Mouse (Mus musculus): ENCODE results near the gene Prkci. TPM values are rescaled to one million over a fixed set of nuclear protein-coding genes. Genes with fewer than 3 reads are reported as not detected.

Gene Prkci
- total RNA-seq, 2 experiments from 2014 or later = 12.4 to 12.5 TPM

- intact Hi-C loops (cut with DNase I) = no loop called here
- DNase-seq = peak in 1 of 2 experiments; percentile 20
Measured at GRCm38 (mm10) chr3:31079450-31079849, 83.9 kb downstream of the Prkci start.

- DNase-seq = no peak
- intact Hi-C loops (cut with DNase I) = no loop called here
Measured at GRCm38 (mm10) chr3:31080791-31081502, 85.4 kb downstream of the Prkci start.

GRCm38 (mm10) chr3:31082838-31083506 lies 87.4 kb downstream of the Prkci start:
- DNase-seq = no peak
- intact Hi-C loops (cut with DNase I) = no loop called here

- intact Hi-C loops (cut with DNase I) = no loop called here
- peak; percentile 40 to 46 for DNase-seq
Measured at GRCm38 (mm10) chr3:31083507-31084245, 88.1 kb downstream of the Prkci start.

- no peak for DNase-seq
- intact Hi-C loops (cut with DNase I) = no loop called here
Measured at GRCm38 (mm10) chr3:31085000-31085399, 89.5 kb downstream of the Prkci start.

- no peak for DNase-seq
Measured at GRCm38 (mm10) chr3:31088789-31089775, 93.5 kb downstream of the Prkci start.

GRCm38 (mm10) chr3:31089956-31090355 lies 94.4 kb downstream of the Prkci start:
- intact Hi-C loops (cut with DNase I) = no loop called here
- no peak for DNase-seq

More at GRCm38 (mm10) chr3:31088789-31089775, 93.5 kb downstream of the Prkci start:
- intact Hi-C loops (cut with DNase I) = no loop called here

- peak in 1 of 2 experiments; percentile 41 for DNase-seq
- intact Hi-C loops (cut with DNase I) = no loop called here
Measured at GRCm38 (mm10) chr3:31093196-31093595, 97.6 kb downstream of the Prkci start.

GRCm38 (mm10) chr3:31093627-31094351 lies 98.2 kb downstream of the Prkci start:
- intact Hi-C loops (cut with DNase I) = loop anchor here (1.0 kb wide), 1 partner anchor 36 kb away; no protein-coding TSS in a partner anchor
- peak; percentile 71 to 82 for DNase-seq

- intact Hi-C loops (cut with DNase I) = loop anchor here (1.0 to 5.0 kb wide), 3 partner anchors 37 to 302 kb away; partner anchors contain the start of gene Sec62
- DNase-seq = peak; percentile 93 to 94
Measured at GRCm38 (mm10) chr3:31094531-31095178, 99.1 kb downstream of the Prkci start, which contains the start of gene Skil. Skil (plus strand) TSS chr3:31095058.

- intact Hi-C loops (cut with DNase I) = loop anchor here (5.0 kb wide), 2 partner anchors 42 to 303 kb away; partner anchors contain the start of gene Sec62
- DNase-seq = no peak
Measured at GRCm38 (mm10) chr3:31095179-31095490, 99.6 kb downstream of the Prkci start.

GRCm38 (mm10) chr3:31095491-31096154 lies 100.1 kb downstream of the Prkci start:
- intact Hi-C loops (cut with DNase I) = loop anchor here (5.0 kb wide), 2 partner anchors 42 to 303 kb away; partner anchors contain the start of gene Sec62
- peak; percentile 47 to 76 for DNase-seq

GRCm38 (mm10) chr3:31096155-31097101 lies 100.9 kb downstream of the Prkci start:
- DNase-seq = no peak
- intact Hi-C loops (cut with DNase I) = loop anchor here (5.0 kb wide), 2 partner anchors 41 to 304 kb away; partner anchors contain the start of gene Sec62

GRCm38 (mm10) chr3:31097102-31097720 lies 101.7 kb downstream of the Prkci start:
- intact Hi-C loops (cut with DNase I) = loop anchor here (5.0 kb wide), 2 partner anchors 40 to 305 kb away; partner anchors contain the start of gene Sec62
- DNase-seq = no peak

GRCm38 (mm10) chr3:31097976-31098375 lies 102.4 kb downstream of the Prkci start:
- no peak for DNase-seq
- intact Hi-C loops (cut with DNase I) = loop anchor here (5.0 kb wide), 2 partner anchors 39 to 306 kb away; partner anchors contain the start of gene Sec62

GRCm38 (mm10) chr3:31098556-31098955 lies 103.0 kb downstream of the Prkci start:
- intact Hi-C loops (cut with DNase I) = loop anchor here (5.0 kb wide), 2 partner anchors 39 to 306 kb away; partner anchors contain the start of gene Sec62
- no peak for DNase-seq
